Mouse (Mus musculus) urinary bladder, adult 18-20 months (tissue): ENCODE data around the gene Zdhhc22.

Source experiments
- DNase-seq, 2 experiments: peaks; one replicate each; pipeline ENCODE4 v3.0.0; 2022; ENCODE audit warnings: low spot score in 2 of 2, mixed read lengths in 2 of 2

Gene Zdhhc22

DNA sequence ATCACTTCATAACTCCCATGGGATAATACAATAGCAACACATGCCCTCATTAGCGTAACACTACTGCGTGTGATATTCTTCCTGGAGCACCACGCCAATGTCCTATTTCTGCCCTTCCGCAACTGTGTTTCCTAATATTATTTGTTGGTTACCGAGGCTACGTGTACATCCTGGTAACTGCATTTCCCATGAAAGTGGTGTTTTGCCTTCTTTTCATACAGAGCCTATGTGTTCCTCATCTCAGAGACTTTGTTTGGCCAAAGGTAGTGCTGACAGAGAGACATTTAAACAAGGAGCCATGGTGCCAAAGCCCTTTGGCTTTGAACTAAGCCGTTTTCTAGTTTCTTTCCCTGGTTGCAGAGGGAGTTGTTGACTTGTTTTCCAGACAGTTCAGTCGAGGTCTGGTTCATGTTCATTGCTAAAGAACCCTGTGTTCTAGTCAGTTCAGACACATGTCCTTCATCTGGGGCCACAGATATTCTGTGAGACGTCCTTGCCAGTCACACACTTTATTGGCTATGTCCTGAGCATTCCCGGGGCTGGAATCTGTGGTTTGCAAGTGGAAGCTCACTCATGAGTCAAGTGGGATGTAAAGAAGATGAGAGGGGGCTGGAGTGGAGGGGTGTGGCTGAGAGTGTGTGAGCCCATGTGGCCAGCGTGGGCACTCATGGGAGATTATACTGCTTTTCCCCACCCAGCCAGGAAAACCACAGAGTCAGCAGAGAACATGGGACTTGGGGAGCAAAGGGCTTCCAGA, 53.5 kb downstream of the Zdhhc22 start:
- no peak for DNase-seq

DNA sequence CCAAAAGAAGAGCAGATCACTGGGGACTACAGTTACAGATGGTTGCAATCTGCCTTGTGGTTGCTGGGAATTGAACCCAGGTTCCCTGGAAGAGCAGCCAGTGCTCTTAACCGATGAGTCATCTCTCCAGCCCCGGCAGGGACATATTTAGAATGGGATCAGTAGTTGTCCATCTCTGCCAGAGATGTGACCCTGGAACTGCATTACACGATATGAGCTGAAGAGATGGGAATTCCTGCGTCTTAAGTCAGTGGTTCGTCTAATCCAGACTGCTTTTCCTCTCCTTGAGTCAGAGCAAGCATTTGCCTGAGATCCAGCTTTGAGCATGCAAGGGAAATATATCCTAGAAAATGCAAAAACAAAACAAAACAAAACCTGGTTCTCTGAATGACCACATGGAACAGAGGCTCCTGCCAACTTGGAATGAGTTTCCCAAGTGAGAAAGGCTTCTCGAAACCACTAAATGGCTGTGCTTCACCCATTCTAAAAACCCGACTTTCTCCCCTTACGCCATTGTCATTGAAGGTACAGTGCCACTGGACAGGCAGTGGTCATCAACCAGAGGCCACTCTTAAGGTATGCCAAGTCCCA, 54.4 kb downstream of the Zdhhc22 start:
- no peak for DNase-seq

DNA sequence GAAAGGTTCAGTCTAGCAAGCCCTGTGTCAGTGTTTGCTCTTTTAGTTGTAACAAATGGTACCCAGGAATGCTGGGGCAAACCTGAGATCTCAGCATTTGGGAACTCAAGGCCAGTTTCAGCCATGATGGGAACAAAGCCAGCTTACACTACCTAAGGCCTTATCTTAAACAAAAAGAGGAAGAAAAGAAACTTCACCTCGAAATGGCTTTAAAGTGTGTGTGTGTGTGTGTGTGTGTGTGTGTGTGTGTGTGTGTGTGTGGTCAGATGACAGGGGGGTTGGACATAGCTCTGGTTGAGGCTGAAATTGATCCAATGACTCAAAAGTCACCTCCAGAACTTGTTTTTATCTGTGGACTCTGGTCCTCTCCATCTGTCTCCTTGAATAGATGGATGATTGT, 55.5 kb downstream of the Zdhhc22 start:
- no peak for DNase-seq

DNA sequence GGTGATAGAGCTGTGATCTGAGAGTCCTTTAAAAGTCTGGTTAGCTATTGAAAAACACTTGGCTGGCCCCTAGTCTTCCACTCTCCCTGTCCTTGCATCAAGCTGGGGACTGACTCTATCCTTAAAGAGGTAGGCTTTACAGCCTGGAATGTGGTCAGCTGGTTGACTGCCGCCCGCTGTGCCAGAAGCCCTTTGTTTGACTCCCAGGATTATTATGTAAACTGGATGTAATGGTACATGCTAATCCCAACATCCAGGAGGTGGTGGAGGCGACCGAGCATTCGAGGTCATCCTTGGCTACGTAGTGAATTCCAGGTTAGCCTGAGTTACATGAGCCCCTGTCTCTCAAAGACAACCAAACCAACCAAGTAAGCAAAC, 57.7 kb downstream of the Zdhhc22 start:
- no peak for DNase-seq

DNA sequence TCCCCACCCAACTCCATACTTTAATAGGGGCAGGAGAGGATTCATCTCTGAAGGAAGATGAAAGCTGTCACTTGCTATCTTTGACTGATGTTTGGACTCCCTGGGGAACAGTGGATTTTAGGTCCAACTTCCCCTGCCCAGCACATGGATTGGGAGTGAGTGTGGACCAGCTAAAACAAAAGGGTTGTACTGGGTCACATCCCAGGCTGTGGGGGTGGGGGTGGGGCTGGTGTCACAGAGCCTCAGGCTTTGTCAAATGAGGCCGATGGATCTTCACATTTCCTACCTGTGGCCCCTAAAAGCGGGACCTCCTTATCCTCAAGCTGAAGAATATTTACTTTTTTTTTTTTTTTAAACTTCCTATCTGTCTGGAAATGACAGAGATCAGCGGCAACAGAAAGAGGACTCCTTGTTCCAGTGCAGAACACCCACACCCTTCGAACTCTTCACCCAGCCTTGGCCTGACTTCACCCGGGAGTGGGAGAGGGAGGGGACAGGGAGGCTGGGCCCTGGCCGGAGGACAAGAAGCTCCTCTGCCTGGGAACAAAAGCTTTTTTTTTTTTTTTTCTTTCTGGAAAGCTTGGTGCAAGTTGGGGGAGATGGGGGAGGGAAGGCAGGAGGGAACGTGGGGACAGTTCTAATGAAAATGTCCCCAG, 58.2 kb downstream of the Zdhhc22 start:
- peak in 1 of 2 experiments; percentile 80 for DNase-seq

DNA sequence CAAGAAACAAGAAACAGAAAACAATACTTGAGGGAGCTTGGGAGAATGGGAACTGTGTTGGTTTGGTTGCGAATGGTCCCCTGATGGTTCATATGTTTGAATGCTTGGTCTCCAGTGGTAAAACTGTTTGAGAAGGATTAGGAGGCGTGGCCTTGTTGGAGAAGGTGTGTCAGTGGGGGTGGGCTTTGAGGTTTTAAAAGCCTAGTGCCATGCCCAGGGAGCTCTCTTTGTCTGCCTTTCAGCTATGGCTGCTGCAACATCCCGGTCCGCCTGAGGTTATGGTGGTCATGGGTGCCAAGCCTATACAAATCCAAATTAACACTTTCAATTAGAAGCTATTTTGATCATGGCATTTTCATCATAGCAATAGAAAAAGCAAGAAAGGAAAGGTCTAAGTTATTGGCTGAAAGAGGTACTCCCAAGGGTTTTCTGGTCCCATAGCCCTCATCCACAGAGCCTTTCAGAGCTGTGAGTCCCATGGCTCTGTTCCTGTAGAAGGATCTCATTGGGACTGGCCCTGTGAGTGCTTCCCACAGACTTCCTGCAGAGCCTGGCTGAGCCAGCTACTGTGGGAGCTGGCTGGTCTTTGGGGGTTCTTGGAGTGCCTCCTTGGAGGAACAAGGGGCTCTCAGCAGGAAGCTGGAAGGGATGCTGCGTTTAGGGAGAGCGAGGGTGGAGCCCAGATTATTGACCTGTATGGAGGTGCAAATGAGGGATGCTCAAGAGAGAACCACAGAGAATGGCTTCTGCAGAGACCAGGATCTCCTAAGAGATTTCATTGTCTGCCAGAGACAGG, 59.1 kb downstream of the Zdhhc22 start:
- no peak for DNase-seq
